Mouse (Mus musculus) limb, embryonic 14.5 days (tissue): ENCODE measurements around the gene Dnah3. TPM values are rescaled to one million over a fixed set of nuclear protein-coding genes. Genes with fewer than 3 reads are reported as not detected.

Experiments used
- ATAC-seq: fragments of 200-750 bp; cut with Nextera tagmentation; 2 replicates; pipeline ENCODE4 v1.8.0; 2017; ENCODE audit warnings: low read depth, moderate number of reproducible peaks, moderate TSS enrichment; ENCODE audit not compliant: low FRiP score
- DNase-seq: peaks from one replicate; pipeline ENCODE4 v3.0.0-alpha.2; 2015; ENCODE audit warnings: low spot score
- H3K27ac ChIP-seq: fragments of 300-500 bp; sonication (generic); replicated peaks from 2 replicates; pipeline ENCODE4 v1.5.1; 2014; ENCODE audit warnings: low read depth, mild to moderate bottlenecking, low read length, moderate library complexity, mixed read lengths
- H3K27me3 ChIP-seq: fragments of 300-500 bp; sonication (generic); 2 replicates; pipeline ENCODE4 v1.6.1; 2014; ENCODE audit warnings: low read length, mixed read lengths; ENCODE audit not compliant: control insufficient read depth, insufficient read depth
- H3K36me3 ChIP-seq: fragments of 300-500 bp; sonication (generic); 2 replicates; pipeline ENCODE4 v1.6.1; 2014; ENCODE audit warnings: mild to moderate bottlenecking, low read length, moderate library complexity, mixed read lengths; ENCODE audit not compliant: control insufficient read depth, insufficient read depth
- H3K4me1 ChIP-seq: fragments of 300-500 bp; sonication (generic); 2 replicates; pipeline ENCODE4 v1.6.1; 2014; ENCODE audit warnings: antibody characterized with exemption, low read length, mixed read lengths; ENCODE audit not compliant: control insufficient read depth, insufficient read depth
- H3K4me2 ChIP-seq: fragments of 300-500 bp; sonication (generic); replicated peaks from 2 replicates; pipeline ENCODE4 v1.6.1; 2014; ENCODE audit warnings: low read depth, mild to moderate bottlenecking, low read length, moderate library complexity; ENCODE audit not compliant: severe bottlenecking
- H3K4me3 ChIP-seq: fragments of 300-500 bp; sonication (generic); replicated peaks from 2 replicates; pipeline ENCODE4 v1.5.1; 2014; ENCODE audit warnings: low read length
- H3K9ac ChIP-seq: fragments of 300-500 bp; sonication (generic); 2 replicates; pipeline ENCODE4 v1.6.1; 2014; ENCODE audit warnings: mild to moderate bottlenecking, low read depth, low read length, moderate library complexity; ENCODE audit not compliant: severe bottlenecking
- H3K9me3 ChIP-seq: fragments of 300-500 bp; sonication (generic); 2 replicates; pipeline ENCODE4 v1.6.1; 2016; ENCODE audit warnings: low read length; ENCODE audit not compliant: control insufficient read depth
- POLR2A ChIP-seq: fragments of 200-500 bp; IDR thresholded peaks from 2 replicates; pipeline ENCODE4 v1.8.0; 2012; ENCODE audit warnings: inconsistent platforms, mild to moderate bottlenecking, moderate library complexity, borderline replicate concordance; ENCODE audit not compliant: insufficient read depth, insufficient read length; ENCODE audit errors: extremely low read depth
- WGBS: fragments of 180-500 bp; shearing (Covaris S2); extraction: QIAGEN DNeasy Blood & Tissue Kit; methylation state at CpG from one replicate; pipeline ENCODE4 v1.1.7; 2014; 5-methylcytosine and 5-hydroxymethylcytosine counted together
- polyA plus RNA-seq, 2 experiments: library from polyadenylated mRNA; depleted of rRNA in 1 of 2; stranded (reverse) in 1 of 2; unstranded in 1 of 2; fragments of >200 nt; fragmentation: Nextera tagmentation in 1 of 2; extraction: Ambion mirVana in 1 of 2; gene quantifications; 2 replicates each; pipeline versions ENCODE4 v1.2.1 to v1.2.3; 2012 to 2014

The Dnah3 gene
- polyA plus RNA-seq, 2 experiments, result 0.01 TPM; not detected in 1

DNA sequence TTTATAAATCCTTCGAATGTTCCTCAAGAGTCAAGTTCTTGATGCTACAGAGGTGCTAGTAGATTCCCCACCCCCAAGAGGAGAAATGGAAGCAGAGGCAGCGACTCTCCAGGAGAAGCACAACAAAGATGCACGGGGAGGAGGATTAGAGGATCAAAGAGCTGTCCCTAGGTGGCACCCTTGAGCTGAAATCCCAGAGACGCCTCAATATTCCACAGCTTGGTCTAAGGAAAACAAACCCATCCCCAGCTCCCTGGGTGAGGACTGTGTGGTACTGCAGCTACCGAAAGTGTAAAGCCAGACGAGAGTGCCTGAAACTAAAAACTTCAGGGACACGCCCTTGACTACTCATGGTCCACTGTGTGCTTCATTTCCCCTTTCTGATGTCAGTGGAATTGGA lies 2.8 kb upstream of the Dnah3 start:
- Histone ChIP-seq H3K4me3 (no peak overlapping the region), H3K9me3 (no peaks in the 10 kb centered on the region), H3K36me3 (no peaks in the 10 kb centered on the region), H3K4me2 (no peak overlapping the region), H3K27me3 (no peaks in the 10 kb centered on the region), H3K27ac (no peak overlapping the region), H3K4me1 (no peaks in the 10 kb centered on the region; the same call in 1 of the 2 replicates), H3K9ac (no peak overlapping the region)
- DNase-seq (peak; percentile 64), ATAC-seq (0 out of 2 replicates have a peak, but pooled peaks have one; percentile 27)
- WGBS, result 5% methylated on average over 7 of the region's 7 CpGs
- no peak for TF ChIP-seq POLR2A

DNA sequence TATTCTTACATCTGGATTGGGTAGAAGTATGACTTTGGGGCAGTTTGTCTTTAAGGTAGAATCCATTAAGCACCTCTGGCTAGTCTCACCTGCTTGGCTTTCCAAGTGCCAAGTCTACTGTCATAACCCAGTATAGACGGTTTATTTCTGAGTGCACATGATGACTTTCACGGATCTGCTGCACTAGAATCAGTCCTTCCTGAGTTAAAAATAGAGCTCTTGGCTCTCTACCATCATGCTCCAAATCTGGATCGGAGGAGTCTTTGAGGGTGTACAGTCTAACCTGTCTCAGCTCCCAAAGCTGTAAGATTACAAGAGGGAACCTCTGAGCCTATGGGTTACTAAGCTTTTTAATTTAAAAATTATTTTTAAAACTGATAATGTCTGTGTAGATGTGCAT lies 864 bp downstream of the Dnah3 start:
- no peak overlapping the region for H3K27ac ChIP-seq
- H3K36me3 ChIP-seq, result no peaks in the 10 kb centered on the region
- H3K9me3 ChIP-seq, result no peaks in the 10 kb centered on the region
- H3K9ac ChIP-seq, result no peak overlapping the region
- ATAC-seq (no peak), DNase-seq (no peak)
- WGBS, result 87% methylated on average over 3 of the region's 3 CpGs
- H3K4me3 ChIP-seq, result no peak overlapping the region
- no peak for TF ChIP-seq POLR2A
- H3K4me1 ChIP-seq, result no peaks in the 10 kb centered on the region; the same call in 1 of the 2 replicates
- H3K4me2 ChIP-seq, result no peak overlapping the region
- H3K27me3 ChIP-seq, result no peaks in the 10 kb centered on the region

DNA sequence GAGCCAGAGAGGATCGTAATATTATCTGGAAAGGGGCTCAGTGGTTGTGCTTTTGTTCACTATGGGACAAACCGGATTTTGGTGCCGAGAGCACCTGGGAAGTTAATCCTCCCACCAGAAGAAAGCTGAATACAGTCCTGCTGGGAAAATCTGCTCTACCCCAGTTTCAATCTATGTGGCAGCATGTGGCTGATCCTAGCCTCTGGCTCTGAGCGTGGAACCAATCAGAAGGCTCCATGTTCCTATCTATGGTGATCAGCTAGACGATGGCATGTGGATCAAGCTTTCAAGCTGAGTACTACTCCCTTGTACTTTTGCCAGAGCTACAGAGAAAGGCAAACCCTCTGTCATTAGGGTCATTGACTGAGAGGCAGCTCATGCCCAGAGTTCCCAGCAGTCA lies 2.0 kb downstream of the Dnah3 start:
- no peak for DNase-seq
- Histone ChIP-seq H3K27ac (no peak overlapping the region), H3K9ac (no peak overlapping the region), H3K4me2 (no peak overlapping the region), H3K4me3 (no peak overlapping the region), H3K9me3 (no peaks in the 10 kb centered on the region), H3K4me1 (no peaks in the 10 kb centered on the region; the same call in 1 of the 2 replicates), H3K36me3 (no peaks in the 10 kb centered on the region), H3K27me3 (no peaks in the 10 kb centered on the region)
- TF ChIP-seq POLR2A, result no peak
- no peak for ATAC-seq
- 23% methylated on average over 5 of the region's 5 CpGs for WGBS

- DNase-seq (no peak), ATAC-seq (no peak)
- H3K4me3 ChIP-seq, result no peak overlapping the region
- no peaks in the 10 kb centered on the region for H3K4me1 ChIP-seq
- H3K36me3 ChIP-seq, result no peaks in the 10 kb centered on the region
- H3K27ac ChIP-seq, result no peak overlapping the region
- H3K9me3 ChIP-seq, result no peaks in the 10 kb centered on the region
- no peaks in the 10 kb centered on the region for H3K27me3 ChIP-seq
- H3K9ac ChIP-seq, result no peak overlapping the region
- WGBS, result 54% methylated on average over 3 of the region's 3 CpGs
- H3K4me2 ChIP-seq, result no peak overlapping the region
- TF ChIP-seq POLR2A, result no peak
Observed at GRCm38 (mm10) chr7:120080177-120080576, 14.9 kb downstream of the Dnah3 start.

GRCm38 (mm10) chr7:120069164-120069563 lies 25.9 kb downstream of the Dnah3 start:
- no peak for TF ChIP-seq POLR2A
- H3K27ac ChIP-seq, result no peak overlapping the region
- H3K4me3 ChIP-seq, result no peak overlapping the region
- no peaks in the 10 kb centered on the region for H3K27me3 ChIP-seq
- no peaks in the 10 kb centered on the region for H3K9me3 ChIP-seq
- 0 out of 2 replicates have a peak, but pooled peaks have one; percentile 41 for ATAC-seq
- H3K9ac ChIP-seq, result no peak overlapping the region
- H3K36me3 ChIP-seq, result no peaks in the 10 kb centered on the region
- H3K4me1 ChIP-seq, result no peaks in the 10 kb centered on the region
- no peak for DNase-seq
- H3K4me2 ChIP-seq, result no peak overlapping the region
- 40% methylated on average over 3 of the region's 3 CpGs for WGBS

GRCm38 (mm10) chr7:120068114-120068513 lies 27.0 kb downstream of the Dnah3 start:
- no peaks in the 10 kb centered on the region for H3K27me3 ChIP-seq
- no peak overlapping the region for H3K9ac ChIP-seq
- WGBS, result 73% methylated on average over 3 of the region's 3 CpGs
- no peak overlapping the region for H3K4me2 ChIP-seq
- no peaks in the 10 kb centered on the region for H3K9me3 ChIP-seq
- DNase-seq, result no peak
- no peak overlapping the region for H3K27ac ChIP-seq
- TF ChIP-seq POLR2A, result no peak
- ATAC-seq, result no peak
- no peaks in the 10 kb centered on the region for H3K4me1 ChIP-seq
- no peak overlapping the region for H3K4me3 ChIP-seq
- no peaks in the 10 kb centered on the region for H3K36me3 ChIP-seq
